Mouse (Mus musculus) heart, postnatal 0 days (tissue): ENCODE measurements around the gene Slc13a5. TPM values are rescaled to one million over a fixed set of nuclear protein-coding genes. Genes with fewer than 3 reads are reported as not detected.
A peak's percentile ranks its signal among the peaks of the same experiment; 100 is the strongest.

Source experiments
- ATAC-seq: fragments of 200-750 bp; cut with Nextera tagmentation; 2 replicates; pipeline ENCODE4 v1.8.0; 2017; ENCODE audit warnings: low read depth, moderate number of reproducible peaks, moderate library complexity; ENCODE audit not compliant: insufficient read depth
- DNase-seq: peaks from one replicate; pipeline ENCODE4 v3.0.0-alpha.2; 2016; ENCODE audit warnings: low spot score
- H3K27ac ChIP-seq: fragments of 300-500 bp; sonication (generic); 2 replicates; pipeline ENCODE4 v1.5.1; 2014; ENCODE audit warnings: low read depth, mild to moderate bottlenecking
- H3K27me3 ChIP-seq: fragments of 300-500 bp; sonication (generic); 2 replicates; pipeline ENCODE4 v1.6.1; 2014; ENCODE audit warnings: low read length, mixed read lengths; ENCODE audit not compliant: control insufficient read depth, insufficient read depth
- H3K36me3 ChIP-seq: fragments of 300-500 bp; sonication (generic); replicated peaks from 2 replicates; pipeline ENCODE4 v1.6.1; 2014; ENCODE audit warnings: low read length, mixed read lengths; ENCODE audit not compliant: control insufficient read depth, insufficient read depth
- H3K4me1 ChIP-seq: fragments of 300-500 bp; sonication (generic); 2 replicates; pipeline ENCODE4 v1.6.1; 2014; ENCODE audit warnings: antibody characterized with exemption; ENCODE audit not compliant: control insufficient read depth, insufficient read depth
- H3K4me2 ChIP-seq: fragments of 300-500 bp; sonication (generic); 2 replicates; pipeline ENCODE4 v1.6.1; 2014; ENCODE audit warnings: low read depth, mild to moderate bottlenecking, low read length, moderate library complexity
- H3K4me3 ChIP-seq: fragments of 300-500 bp; sonication (generic); 2 replicates; pipeline ENCODE4 v1.5.1; 2014; ENCODE audit warnings: low read depth, low read length
- H3K9ac ChIP-seq: fragments of 300-500 bp; sonication (generic); replicated peaks from 2 replicates; pipeline ENCODE4 v1.6.1; 2014; ENCODE audit warnings: low read depth, low read length, mixed read lengths
- H3K9me3 ChIP-seq: fragments of 300-500 bp; sonication (generic); replicated peaks from 2 replicates; pipeline ENCODE4 v1.6.1; 2016; ENCODE audit warnings: low read length; ENCODE audit not compliant: control insufficient read depth
- CTCF ChIP-seq: IDR thresholded peaks from 2 replicates; pipeline ENCODE4 v1.5.1; 2016; ENCODE audit warnings: antibody characterized with exemption, control low read depth, low read depth
- EP300 ChIP-seq: IDR thresholded peaks from 2 replicates; pipeline ENCODE4 v1.6.1; 2016; ENCODE audit warnings: antibody characterized with exemption, low read depth
- WGBS: fragments of 180-500 bp; shearing (Covaris S2); extraction: QIAGEN DNeasy Blood & Tissue Kit; methylation state at CpG from one replicate; pipeline ENCODE4 v1.1.7; 2014; 5-methylcytosine and 5-hydroxymethylcytosine counted together
- polyA plus RNA-seq: library from polyadenylated mRNA; unstranded; fragments of >200 nt; fragmentation: Nextera tagmentation; extraction: Ambion mirVana; gene quantifications from 2 replicates; pipeline ENCODE4 v1.2.1, GENCODE M21; 2015
- total RNA-seq: library from RNA; depleted of rRNA; stranded (reverse); fragments of >200 nt; gene quantifications from 2 replicates; pipeline ENCODE4 v1.2.3, GENCODE M21; 2014; ENCODE audit warnings: low replicate concordance

Gene Slc13a5
- total and polyA plus RNA-seq, 2 experiments from 2014 or later: not detected

DNA sequence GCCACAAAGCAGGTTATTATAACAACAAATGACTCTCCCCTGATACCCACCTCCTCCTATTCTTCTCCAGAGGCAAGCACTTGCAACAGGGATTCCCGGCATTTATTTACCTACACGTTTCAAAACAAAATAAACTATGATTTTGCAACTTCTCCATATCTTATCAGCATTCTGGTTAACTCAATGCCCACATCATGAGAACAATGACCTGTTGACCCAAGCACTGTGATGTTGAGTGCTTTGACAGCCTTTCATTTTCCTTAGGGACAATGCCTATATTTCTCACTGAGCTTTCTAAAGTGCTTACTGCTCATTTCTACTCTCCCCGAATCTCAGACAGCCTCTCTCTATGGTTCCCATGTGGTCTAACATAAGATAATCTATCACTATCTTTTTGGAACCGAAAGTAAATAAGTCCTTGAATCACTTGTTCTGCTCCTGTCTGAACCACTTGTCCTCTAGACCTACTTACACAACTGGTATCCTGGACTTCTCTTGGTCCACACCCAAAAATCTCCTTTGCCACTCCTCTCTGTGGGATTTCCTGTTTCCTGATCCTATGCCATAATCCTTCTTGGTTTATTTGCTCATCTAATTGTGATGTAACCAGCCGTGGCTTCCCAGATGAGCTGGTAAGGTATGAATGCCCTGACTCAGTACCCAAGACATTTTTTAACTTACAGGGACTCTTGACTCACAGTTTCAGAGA, 14.3 kb upstream of the Slc13a5 start:
- Histone ChIP-seq H3K27me3 (no peaks in the 10 kb centered on the region), H3K9me3 (no peaks in the 10 kb centered on the region), H3K36me3 (no peaks in the 10 kb centered on the region), H3K4me3 (no peak overlapping the region), H3K27ac (no peak overlapping the region), H3K4me1 (no peaks in the 10 kb centered on the region), H3K4me2 (no peak overlapping the region), H3K9ac (no peak overlapping the region)
- WGBS: 71% methylated on average over 5 of the region's 5 CpGs
- no peak for ATAC-seq
- no peak for TF ChIP-seq EP300
- DNase-seq: no peak

DNA sequence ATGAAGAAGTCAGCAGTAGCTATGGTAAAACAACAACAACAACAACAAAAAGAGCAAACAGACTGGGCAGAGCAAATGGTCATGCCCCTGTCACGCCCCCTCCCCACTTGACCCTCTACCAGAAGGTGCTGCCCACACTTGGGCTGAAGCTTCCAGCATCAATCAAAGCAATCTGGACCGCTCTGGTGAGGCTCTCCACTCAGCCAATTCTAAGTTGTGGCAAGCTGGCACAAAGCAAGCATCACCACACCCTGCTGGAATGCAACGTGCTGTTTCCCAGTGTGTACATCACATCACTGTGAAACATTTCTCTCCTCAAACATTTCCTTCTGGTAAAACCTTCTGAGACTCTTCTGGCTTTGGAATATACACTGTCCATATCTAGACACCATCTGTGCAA, 6.3 kb upstream of the Slc13a5 start:
- no peak for ATAC-seq
- 61% methylated on average over 3 of the region's 3 CpGs for WGBS
- no peak for TF ChIP-seq CTCF
- no peak for TF ChIP-seq EP300
- Histone ChIP-seq H3K27me3 (no peaks in the 10 kb centered on the region), H3K4me1 (peaks cover 6% of the 10 kb centered on the region; the same call in 1 of the 2 replicates), H3K4me2 (no peak overlapping the region), H3K9me3 (no peaks in the 10 kb centered on the region), H3K9ac (no peak overlapping the region), H3K4me3 (no peak overlapping the region), H3K36me3 (no peaks in the 10 kb centered on the region), H3K27ac (no peak overlapping the region)
- DNase-seq: no peak

GRCm38 (mm10) chr11:72271761-72272160, 4.7 kb upstream of the Slc13a5 start:
- Histone ChIP-seq H3K4me2 (no peak overlapping the region), H3K27me3 (0 out of 2 replicates have a peak, but pooled peaks cover 6% of the 10 kb centered on the region), H3K27ac (no peak overlapping the region), H3K9ac (no peak overlapping the region), H3K9me3 (no peaks in the 10 kb centered on the region), H3K4me1 (peaks cover 6% of the 10 kb centered on the region; the same call in 1 of the 2 replicates), H3K36me3 (no peaks in the 10 kb centered on the region), H3K4me3 (no peak overlapping the region)
- DNase-seq (no peak), ATAC-seq (no peak)
- TF ChIP-seq EP300 (no peak), CTCF (no peak)
- WGBS: 7% methylated on average over 1 of the region's 1 CpGs

DNA sequence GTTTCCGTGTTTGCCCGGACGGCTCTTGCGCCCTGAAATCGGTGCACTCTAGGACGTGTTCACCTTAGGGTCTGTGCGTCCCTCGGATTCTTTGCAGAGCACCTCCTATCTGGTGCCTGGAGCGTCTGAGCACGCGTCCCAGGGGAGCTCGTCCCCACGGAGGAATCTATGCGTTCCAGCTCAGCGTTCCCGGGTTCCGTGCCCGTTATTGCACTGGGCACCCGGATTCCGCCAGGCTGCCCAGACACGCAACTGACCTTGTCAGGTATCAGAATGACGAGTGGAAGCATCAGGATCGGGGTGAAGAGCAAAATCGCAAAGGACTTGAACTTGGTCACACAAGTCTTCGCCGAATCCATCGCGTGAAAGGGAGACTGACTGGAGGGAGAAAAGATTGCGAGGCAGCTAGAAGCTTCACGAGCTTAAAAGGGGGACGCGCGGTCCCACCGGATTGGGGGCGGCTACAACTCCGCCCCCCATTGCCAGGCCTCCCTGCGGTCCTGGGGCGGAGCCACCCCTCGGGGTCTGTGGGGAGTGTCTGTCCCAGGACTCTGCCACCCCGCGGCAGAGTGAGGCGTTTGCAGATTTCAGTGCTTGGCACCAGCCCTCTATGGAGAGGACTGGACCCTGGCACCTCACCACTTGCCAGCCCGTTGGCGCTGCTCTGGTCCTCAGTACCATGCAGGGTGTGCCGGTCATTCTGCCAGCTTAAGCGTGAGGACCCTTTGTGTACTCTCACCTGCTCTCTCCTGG, 639 bp downstream of the Slc13a5 start:
- H3K4me1 ChIP-seq: peaks cover 7% of the 10 kb centered on the region
- H3K27ac ChIP-seq: no peak overlapping the region
- no peak for TF ChIP-seq EP300
- peak; percentile 56 for TF ChIP-seq CTCF
- H3K9ac ChIP-seq: no peak overlapping the region; the same call in 1 of the 2 replicates
- DNase-seq (peak; percentile 63), ATAC-seq (peak; percentile 90)
- peak overlapping the region; percentile 67 for H3K4me2 ChIP-seq
- 2% methylated on average over 46 of the region's 46 CpGs for WGBS
- H3K9me3 ChIP-seq: no peaks in the 10 kb centered on the region
- H3K4me3 ChIP-seq: peak overlapping the region; percentile 45
- no peaks in the 10 kb centered on the region for H3K36me3 ChIP-seq
- H3K27me3 ChIP-seq: peaks cover 27% of the 10 kb centered on the region

DNA sequence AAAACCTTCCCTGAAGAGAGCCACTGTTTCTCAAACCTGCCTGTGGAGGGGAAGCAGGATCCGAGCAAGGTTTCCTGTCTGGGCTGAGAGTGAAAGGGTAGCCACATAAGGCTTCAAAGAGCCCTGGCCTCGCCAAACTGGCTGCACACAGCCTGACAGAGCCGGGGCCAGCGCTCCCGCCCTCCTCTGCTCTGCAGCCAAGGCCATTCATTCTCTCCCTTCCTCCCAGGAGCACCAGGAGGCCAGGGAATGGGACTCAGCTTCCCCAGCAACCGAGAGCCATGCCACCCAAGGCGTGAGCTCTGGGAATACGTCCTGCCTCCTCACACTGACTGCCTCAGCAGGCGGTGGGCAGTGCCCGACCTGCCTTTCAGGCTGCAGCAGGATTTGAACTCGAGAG, 1.5 kb downstream of the Slc13a5 start:
- DNase-seq (no peak), ATAC-seq (no peak)
- WGBS: 14% methylated on average over 11 of the region's 11 CpGs
- Histone ChIP-seq H3K9ac (no peak overlapping the region), H3K27me3 (peaks cover 27% of the 10 kb centered on the region), H3K4me1 (peaks cover 6% of the 10 kb centered on the region), H3K27ac (no peak overlapping the region), H3K4me2 (peak overlapping the region; percentile 67; the same call in 1 of the 2 replicates), H3K4me3 (no peak overlapping the region), H3K36me3 (no peaks in the 10 kb centered on the region), H3K9me3 (no peaks in the 10 kb centered on the region)
- TF ChIP-seq CTCF (no peak), EP300 (no peak)
